Mouse (Mus musculus) megakaryocyte-erythroid progenitor cell, adult 5-6 weeks (primary cell): ENCODE results near the gene Dlx3. TPM values are rescaled to one million over a fixed set of nuclear protein-coding genes. Genes with fewer than 3 reads are reported as not detected.
A peak's percentile ranks its signal among the peaks of the same experiment; 100 is the strongest.

Experiments used
- ATAC-seq: replicated peaks from 2 replicates; pipeline ENCODE4 v1.8.0; 2016; ENCODE audit warnings: mild to moderate bottlenecking, inconsistent platforms; ENCODE audit not compliant: severe bottlenecking, poor library complexity, low FRiP score, low TSS enrichment
- total RNA-seq, 2 experiments: library from RNA; stranded (forward) in 1 of 2; stranded (reverse) in 1 of 2; fragments of 200-1000, 215-1000 nt in 1 of 2; fragments of >200 nt in 1 of 2; fragmentation: Nextera tagmentation in 1 of 2; gene quantifications; 2 replicates each; pipeline ENCODE4 v1.2.3; 2014 to 2017

Dlx3 gene
- not detected in 2 replicates for total RNA-seq (2014; fragmentation: Nextera tagmentation)
- total RNA-seq (2017), result not detected in 2 replicates

- ATAC-seq, result no peak
These were observed at the start of gene Dlx3 for GRCm38 (mm10) chr11:95119990-95120632. Gene Dlx3 (plus strand): TSS chr11:95120119.

- ATAC-seq, result no peak
These were observed 49.5 kb upstream of the Dlx3 start for GRCm38 (mm10) chr11:95070140-95071107.

GRCm38 (mm10) chr11:95071266-95071665 lies 48.7 kb upstream of the Dlx3 start:
- no peak for ATAC-seq

- no peak for ATAC-seq
These were observed 47.8 kb upstream of the Dlx3 start for GRCm38 (mm10) chr11:95072136-95072535.

GRCm38 (mm10) chr11:95072804-95073203 lies 47.1 kb upstream of the Dlx3 start:
- no peak for ATAC-seq

- ATAC-seq, result no peak
These were observed 46.1 kb upstream of the Dlx3 start for GRCm38 (mm10) chr11:95073835-95074234.

- no peak for ATAC-seq
These were observed 45.2 kb upstream of the Dlx3 start for GRCm38 (mm10) chr11:95074694-95075093.

- ATAC-seq, result no peak
These were observed 44.5 kb upstream of the Dlx3 start for GRCm38 (mm10) chr11:95075197-95076040.

GRCm38 (mm10) chr11:95076041-95076535 lies 43.8 kb upstream of the Dlx3 start:
- no peak; the same call in 1 of the 2 replicates for ATAC-seq

GRCm38 (mm10) chr11:95076536-95077111 lies 43.3 kb upstream of the Dlx3 start, which contains the start of gene Itga3:
Gene Itga3 (minus strand): TSS chr11:95076801.
- ATAC-seq, result peak; percentile 34

GRCm38 (mm10) chr11:95077956-95078355 lies 42.0 kb upstream of the Dlx3 start:
- ATAC-seq, result no peak

GRCm38 (mm10) chr11:95079256-95079875 lies 40.6 kb upstream of the Dlx3 start:
- ATAC-seq, result no peak

GRCm38 (mm10) chr11:95080783-95081182 lies 39.1 kb upstream of the Dlx3 start:
- ATAC-seq, result no peak

- ATAC-seq, result no peak
These were observed 37.0 kb upstream of the Dlx3 start for GRCm38 (mm10) chr11:95082896-95083295.

- ATAC-seq, result no peak
These were observed 35.7 kb upstream of the Dlx3 start for GRCm38 (mm10) chr11:95084175-95084574.

GRCm38 (mm10) chr11:95084811-95085382 lies 35.0 kb upstream of the Dlx3 start:
- no peak for ATAC-seq

- ATAC-seq, result no peak
These were observed 34.2 kb upstream of the Dlx3 start for GRCm38 (mm10) chr11:95085710-95086109.

- no peak for ATAC-seq
These were observed 33.7 kb upstream of the Dlx3 start for GRCm38 (mm10) chr11:95086229-95086628.
